Mouse (Mus musculus) neural tube, embryonic 11.5 days (tissue): ENCODE results near the gene Gripap1. TPM values are rescaled to one million over a fixed set of nuclear protein-coding genes. Genes with fewer than 3 reads are reported as not detected.

Experiments used
- ATAC-seq: fragments of 200-750 bp; cut with Nextera tagmentation; 2 replicates; pipeline ENCODE4 v1.8.0; 2017; ENCODE audit warnings: moderate number of reproducible peaks, mild to moderate bottlenecking, moderate TSS enrichment, moderate library complexity; ENCODE audit not compliant: insufficient read depth, low FRiP score, low TSS enrichment
- DNase-seq: peaks from one replicate; pipeline ENCODE4 v3.0.0-alpha.2; 2015; ENCODE audit warnings: low spot score
- H3K27ac ChIP-seq: fragments of 300-500 bp; sonication (generic); 2 replicates; pipeline ENCODE4 v1.5.1; 2014; ENCODE audit warnings: low read depth, mild to moderate bottlenecking, low read length
- H3K27me3 ChIP-seq: fragments of 300-500 bp; sonication (generic); 2 replicates; pipeline ENCODE4 v1.6.1; 2014; ENCODE audit warnings: mild to moderate bottlenecking, low read length, mixed read lengths; ENCODE audit not compliant: control insufficient read depth, insufficient read depth
- H3K36me3 ChIP-seq: fragments of 300-500 bp; sonication (generic); 2 replicates; pipeline ENCODE4 v1.6.1; 2014; ENCODE audit warnings: mild to moderate bottlenecking, low read length, moderate library complexity, mixed read lengths; ENCODE audit not compliant: control insufficient read depth, insufficient read depth
- H3K4me1 ChIP-seq: fragments of 300-500 bp; sonication (generic); 2 replicates; pipeline ENCODE4 v1.6.1; 2014; ENCODE audit warnings: low read length, mixed read lengths; ENCODE audit not compliant: control insufficient read depth, insufficient read depth
- H3K4me2 ChIP-seq: fragments of 300-500 bp; sonication (generic); 2 replicates; pipeline ENCODE4 v1.6.1; 2014; ENCODE audit warnings: low read depth, mild to moderate bottlenecking, moderate library complexity
- H3K4me3 ChIP-seq: fragments of 300-500 bp; sonication (generic); 2 replicates; pipeline ENCODE4 v1.5.1; 2014; ENCODE audit warnings: low read depth, low read length
- H3K9ac ChIP-seq: fragments of 300-500 bp; sonication (generic); 2 replicates; pipeline ENCODE4 v1.6.1; 2014; ENCODE audit warnings: mild to moderate bottlenecking, low read length
- H3K9me3 ChIP-seq: fragments of 300-500 bp; sonication (generic); 2 replicates; pipeline ENCODE4 v1.6.1; 2016; ENCODE audit warnings: low read length; ENCODE audit not compliant: control insufficient read depth
- WGBS: fragments of 180-500 bp; shearing (Covaris S2); extraction: QIAGEN DNeasy Blood & Tissue Kit; methylation state at CpG from one replicate; pipeline ENCODE4 v1.1.7; 2014; 5-methylcytosine and 5-hydroxymethylcytosine counted together
- polyA plus RNA-seq: library from polyadenylated mRNA; unstranded; fragments of >200 nt; fragmentation: Nextera tagmentation; extraction: Ambion mirVana; gene quantifications from 2 replicates; pipeline ENCODE4 v1.2.1, GENCODE M21; 2014

Gene Gripap1
- polyA plus RNA-seq, 1 experiment from 2014 or later = 57.0 TPM

GRCm38 (mm10) chrX:7775501-7776205 is 13.9 kb upstream of the Gripap1 start:
- no peaks in the 10 kb centered on the region for H3K36me3 ChIP-seq
- no peaks in the 10 kb centered on the region for H3K27me3 ChIP-seq
- no peak for ATAC-seq
- DNase-seq = no peak
- H3K9ac ChIP-seq = no peak overlapping the region
- H3K9me3 ChIP-seq = no peaks in the 10 kb centered on the region
- H3K4me1 ChIP-seq = no peaks in the 10 kb centered on the region
- no peak overlapping the region for H3K27ac ChIP-seq
- H3K4me3 ChIP-seq = no peak overlapping the region
- WGBS = 80% methylated on average over 9 of the region's 9 CpGs
- no peak overlapping the region for H3K4me2 ChIP-seq

DNA sequence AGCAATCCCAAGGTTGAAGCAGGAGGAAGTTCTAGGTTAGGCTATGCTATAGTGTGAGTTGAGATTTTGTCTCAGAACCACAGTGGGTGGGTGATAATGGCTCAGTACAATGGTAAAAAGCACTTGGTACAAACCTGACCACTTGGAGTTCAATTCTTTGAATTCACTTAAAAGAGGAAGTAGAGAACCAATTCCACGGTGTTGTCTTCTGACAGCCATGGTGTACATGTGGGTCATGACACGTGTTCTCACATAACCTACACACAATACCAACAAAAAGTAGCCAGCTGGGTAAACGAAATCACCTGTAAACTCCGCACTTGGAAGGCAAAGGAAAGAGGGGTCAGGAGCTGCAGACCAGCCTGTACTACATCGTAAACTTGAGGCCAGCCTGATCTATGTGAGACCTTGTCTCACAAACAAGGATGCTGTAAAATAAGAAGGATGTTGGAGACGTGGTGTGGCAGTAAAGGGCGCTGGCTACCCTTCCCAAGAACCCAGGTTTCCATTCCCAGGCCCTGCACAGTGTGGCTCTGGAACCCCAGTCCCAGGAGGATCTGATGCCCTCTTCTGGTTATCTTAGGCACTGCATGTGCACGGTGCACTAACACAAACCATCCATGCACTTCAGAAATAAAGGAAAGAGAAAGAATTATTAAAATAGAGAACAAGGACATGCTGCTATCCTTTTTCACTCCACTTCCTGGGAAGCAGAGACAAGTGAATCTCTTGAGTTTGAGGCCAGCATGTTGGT is 13.1 kb upstream of the Gripap1 start:
- Histone ChIP-seq H3K27ac (no peak overlapping the region), H3K9ac (no peak overlapping the region), H3K9me3 (no peaks in the 10 kb centered on the region), H3K4me2 (no peak overlapping the region), H3K4me1 (no peaks in the 10 kb centered on the region), H3K27me3 (no peaks in the 10 kb centered on the region), H3K4me3 (no peak overlapping the region), H3K36me3 (no peaks in the 10 kb centered on the region)
- WGBS = 49% methylated on average over 8 of the region's 8 CpGs
- 0 out of 2 replicates have a peak, but pooled peaks have one; percentile 58 for ATAC-seq
- DNase-seq = peak; percentile 47

GRCm38 (mm10) chrX:7778450-7779244 is 10.9 kb upstream of the Gripap1 start:
- Histone ChIP-seq H3K36me3 (no peaks in the 10 kb centered on the region), H3K4me1 (no peaks in the 10 kb centered on the region), H3K27ac (no peak overlapping the region), H3K4me3 (no peak overlapping the region), H3K9me3 (no peaks in the 10 kb centered on the region), H3K27me3 (no peaks in the 10 kb centered on the region), H3K9ac (no peak overlapping the region), H3K4me2 (no peak overlapping the region)
- 71% methylated on average over 7 of the region's 7 CpGs for WGBS
- DNase-seq (no peak), ATAC-seq (no peak)

DNA sequence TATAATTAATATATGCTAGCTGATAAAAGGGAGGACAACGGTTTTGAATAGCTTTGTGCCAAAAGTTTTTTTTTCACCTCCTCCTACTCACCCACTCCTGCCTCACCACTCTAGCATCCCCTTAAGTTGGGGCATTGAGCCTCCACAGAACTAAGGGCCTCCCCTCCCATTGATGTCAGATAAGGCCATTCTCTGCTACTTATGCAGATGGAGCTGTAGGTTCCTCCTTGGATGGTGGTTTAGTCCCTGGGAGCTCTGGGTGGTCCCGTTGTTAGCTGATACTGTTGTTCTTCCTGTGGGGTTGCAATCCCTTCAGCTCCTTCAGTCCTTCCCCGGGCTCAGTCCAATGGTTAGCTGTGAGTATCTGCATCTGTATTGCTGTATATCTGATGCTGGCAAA is 10.3 kb upstream of the Gripap1 start:
- Histone ChIP-seq H3K4me2 (no peak overlapping the region), H3K9ac (no peak overlapping the region), H3K27ac (no peak overlapping the region), H3K4me3 (no peak overlapping the region), H3K27me3 (no peaks in the 10 kb centered on the region), H3K4me1 (no peaks in the 10 kb centered on the region), H3K36me3 (no peaks in the 10 kb centered on the region), H3K9me3 (no peaks in the 10 kb centered on the region)
- ATAC-seq = no peak
- no peak for DNase-seq
- WGBS = 18% methylated on average over 3 of the region's 3 CpGs

DNA sequence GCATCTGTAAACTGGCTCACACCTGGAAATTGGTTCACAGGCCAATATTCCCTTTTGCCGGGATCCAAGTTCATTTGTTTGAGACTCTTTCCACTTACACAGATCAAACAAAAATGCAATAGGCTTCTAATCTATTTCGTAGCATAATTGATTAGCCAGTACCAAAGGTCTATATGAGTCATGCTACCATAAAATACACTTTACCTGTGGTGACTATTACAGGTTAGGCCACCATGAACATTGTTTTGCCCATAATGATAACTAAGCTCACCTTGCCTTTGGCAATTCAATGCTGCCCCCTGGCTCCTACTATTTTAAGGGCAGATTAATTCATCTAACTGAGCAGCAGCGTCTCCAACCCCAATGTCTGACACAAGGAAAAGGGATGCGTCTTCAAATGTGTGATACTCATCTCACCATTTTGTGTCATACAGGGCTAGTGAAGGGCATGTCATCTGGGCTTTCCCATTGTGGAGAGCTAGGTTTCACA is 6.9 kb upstream of the Gripap1 start:
- 80% methylated on average over 4 of the region's 4 CpGs for WGBS
- ATAC-seq = no peak
- H3K4me2 ChIP-seq = no peak overlapping the region
- DNase-seq = no peak
- H3K9ac ChIP-seq = no peak overlapping the region
- H3K4me1 ChIP-seq = no peaks in the 10 kb centered on the region
- H3K27ac ChIP-seq = no peak overlapping the region
- H3K27me3 ChIP-seq = no peaks in the 10 kb centered on the region
- no peaks in the 10 kb centered on the region for H3K36me3 ChIP-seq
- H3K4me3 ChIP-seq = no peak overlapping the region
- H3K9me3 ChIP-seq = no peaks in the 10 kb centered on the region

GRCm38 (mm10) chrX:7790309-7790708 is 744 bp downstream of the Gripap1 start:
- ATAC-seq (no peak; the same call in 1 of the 2 replicates), DNase-seq (no peak)
- H3K4me1 ChIP-seq = no peaks in the 10 kb centered on the region
- peak overlapping the region; percentile 44 for H3K4me3 ChIP-seq
- H3K4me2 ChIP-seq = peak overlapping the region; percentile 42
- WGBS = 37% methylated on average over 5 of the region's 5 CpGs
- peak overlapping the region; percentile 46; the same call in 1 of the 2 replicates for H3K9ac ChIP-seq
- H3K27me3 ChIP-seq = no peaks in the 10 kb centered on the region
- no peak overlapping the region for H3K27ac ChIP-seq
- H3K9me3 ChIP-seq = no peaks in the 10 kb centered on the region
- H3K36me3 ChIP-seq = no peaks in the 10 kb centered on the region

DNA sequence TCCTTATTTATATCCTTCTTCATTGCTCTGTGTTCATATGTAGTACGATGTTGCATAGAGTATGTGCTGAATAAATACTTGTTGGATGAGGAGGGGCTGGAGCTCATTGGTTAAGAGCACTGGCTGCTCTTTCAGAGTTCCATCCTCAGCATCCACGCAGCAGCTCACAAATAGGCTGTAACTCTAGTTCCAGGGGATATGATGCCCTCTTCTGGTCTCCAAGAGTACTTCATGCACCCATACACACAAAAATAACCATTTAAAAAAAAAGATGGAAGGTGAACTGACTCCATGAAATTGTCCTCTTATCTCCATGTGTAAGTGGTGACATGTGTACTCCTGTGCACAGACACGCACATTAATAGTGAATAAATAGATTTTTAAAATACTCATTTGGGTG is 3.8 kb downstream of the Gripap1 start:
- Histone ChIP-seq H3K4me2 (no peak overlapping the region), H3K4me3 (no peak overlapping the region), H3K9ac (no peak overlapping the region), H3K27ac (no peak overlapping the region), H3K27me3 (no peaks in the 10 kb centered on the region), H3K4me1 (no peaks in the 10 kb centered on the region), H3K36me3 (no peaks in the 10 kb centered on the region), H3K9me3 (no peaks in the 10 kb centered on the region)
- ATAC-seq (no peak), DNase-seq (no peak)
- 50% methylated on average over 3 of the region's 3 CpGs for WGBS

DNA sequence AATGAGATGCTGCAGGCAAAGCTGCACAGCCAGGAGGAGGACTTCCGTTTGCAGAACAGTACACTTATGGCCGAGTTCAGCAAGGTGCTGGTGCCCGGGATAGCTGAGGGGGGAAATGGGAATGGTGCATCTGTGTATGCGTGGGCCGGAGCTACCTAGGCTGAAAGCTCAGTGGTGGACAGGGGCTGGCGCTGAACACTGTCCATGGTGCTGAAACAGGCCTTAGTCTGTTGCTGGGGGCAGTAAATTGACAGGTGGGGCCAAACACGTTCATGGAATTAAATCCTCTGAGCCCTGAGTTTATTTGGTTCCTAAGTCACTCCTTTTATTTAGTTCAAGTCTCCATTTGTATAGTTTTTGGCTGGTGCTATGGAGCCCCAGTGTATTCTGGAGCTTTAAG is 5.5 kb downstream of the Gripap1 start:
- 26% methylated on average over 7 of the region's 7 CpGs for WGBS
- no peak for DNase-seq
- Histone ChIP-seq H3K4me2 (no peak overlapping the region), H3K27ac (no peak overlapping the region), H3K9me3 (no peaks in the 10 kb centered on the region), H3K4me1 (no peaks in the 10 kb centered on the region), H3K27me3 (no peaks in the 10 kb centered on the region), H3K36me3 (no peaks in the 10 kb centered on the region; the same call in 1 of the 2 replicates), H3K4me3 (no peak overlapping the region), H3K9ac (no peak overlapping the region)
- no peak for ATAC-seq
